Mouse (Mus musculus): ENCODE measurements at regions not wholly inside any gene's neighbourhood (a gene's known extent, or its start where the extent isn't known, plus 50 kb on each side); places are given as distances from the start of the nearest gene placed in this dataset.

DNA sequence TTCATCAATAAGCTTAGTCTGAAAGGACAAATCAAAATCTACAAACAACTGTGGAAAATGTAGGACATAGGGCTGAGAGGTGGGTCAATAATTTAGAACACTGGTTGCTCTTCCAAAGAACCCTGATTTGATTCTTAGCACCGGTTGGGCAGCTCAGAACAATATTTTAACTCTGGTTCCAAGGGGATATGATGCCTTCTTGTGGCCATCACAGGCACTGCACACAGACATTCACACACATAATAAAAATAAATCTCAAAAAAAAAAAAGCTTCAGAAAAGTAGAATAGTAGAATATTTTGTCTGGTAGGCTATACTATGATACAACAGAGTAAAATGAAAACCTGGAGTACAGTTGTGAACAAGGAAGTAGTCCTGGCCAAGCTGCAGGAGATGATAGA is 200.8 kb downstream of the Efcab1 start:
- Histone ChIP-seq H3K9me3 (replicated peaks; ENCODE audit: insufficient read depth, low read length) (no peaks in the 10 kb centered on the region), H3K4me3 (ENCODE audit: control insufficient read depth in 1 of 2, insufficient read depth in 1 of 2, low read depth in 2 of 2, low read length in 2 of 2) (no peak overlapping the region), H3K36me3 (ENCODE audit: control insufficient read depth in 1 of 2, insufficient read depth in 2 of 2, low read length in 2 of 2) (no peaks in the 10 kb centered on the region), H3K27ac (ENCODE audit: control insufficient read depth, low read depth, low read length) (no peak overlapping the region), H3K79me2 (ENCODE audit: control insufficient read depth, insufficient read depth, low read length, poor library complexity) (no peaks in the 10 kb centered on the region), H3K4me1 (ENCODE audit: control insufficient read depth in 1 of 2, insufficient read depth in 2 of 2, low read length in 2 of 2) (no peaks in the 10 kb centered on the region), H3K27me3 (ENCODE audit: control insufficient read depth in 1 of 2, insufficient read depth in 2 of 2, low read length in 2 of 2) (no peaks in the 10 kb centered on the region; a peak in 1 of 4 replicates), H3K9ac (ENCODE audit: control insufficient read depth, low read depth, low read length, poor library complexity, severe bottlenecking) (no peak overlapping the region)
- no peak for DNase-seq (ENCODE audit: low read depth, low spot score)
- TF ChIP-seq JUND (IDR thresholded peaks at IDR 0.05; ENCODE audit: low read depth, low read length) (no peak), RAD21 (IDR thresholded peaks at IDR 0.05; ENCODE audit: low read depth, low read length) (peak; percentile 13), CTCF (IDR thresholded peaks at IDR 0.05 in 2 of 3, conservative IDR thresholded peaks at IDR 0.05 in 1 of 3; ENCODE audit: control insufficient read depth in 1 of 3, insufficient read depth in 1 of 3, low read depth in 2 of 3, low read length in 3 of 3, poor library complexity in 1 of 3, severe bottlenecking in 1 of 3) (peak in 1 of 3 experiments; percentile 13; a peak in 1 of 6 replicates), NRF1 (IDR thresholded peaks at IDR 0.05; ENCODE audit: insufficient read depth, low read depth, low read length, poor library complexity, severe bottlenecking) (no peak), EP300 (IDR thresholded peaks at IDR 0.05; ENCODE audit: low read depth in 1 of 2, low read length in 2 of 2) (no peak), ZKSCAN1 (IDR thresholded peaks at IDR 0.05; ENCODE audit: low read depth, low read length) (no peak)

DNA sequence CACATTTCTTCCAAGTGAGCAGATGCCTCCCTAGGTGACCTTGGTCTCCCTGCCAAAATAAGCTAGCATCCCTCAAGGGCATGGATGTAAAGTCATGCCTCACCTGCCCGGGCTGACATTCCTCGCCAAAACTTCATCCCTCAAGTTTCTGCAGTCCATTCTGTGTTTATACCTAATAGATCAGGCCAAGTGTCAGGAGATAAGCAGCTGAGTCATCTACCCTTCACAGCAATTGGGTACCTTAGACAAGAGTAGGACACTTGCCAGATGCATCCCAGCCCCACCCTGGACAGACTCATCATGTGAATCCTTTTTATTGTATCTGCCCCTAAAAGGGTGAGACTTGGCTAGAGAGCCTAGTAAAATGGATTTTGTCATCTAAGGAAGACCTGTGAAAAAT is 204.1 kb upstream of the Gm21897 start:
- Histone ChIP-seq H3K4me3 (ENCODE audit: control insufficient read depth in 1 of 2, insufficient read depth in 1 of 2, low read depth in 2 of 2, low read length in 2 of 2) (no peak overlapping the region), H3K9me3 (replicated peaks; ENCODE audit: insufficient read depth, low read length) (no peaks in the 10 kb centered on the region), H3K4me1 (ENCODE audit: control insufficient read depth in 1 of 2, insufficient read depth in 2 of 2, low read length in 2 of 2) (no peaks in the 10 kb centered on the region), H3K79me2 (ENCODE audit: control insufficient read depth, insufficient read depth, low read length, poor library complexity) (no peaks in the 10 kb centered on the region), H3K27me3 (ENCODE audit: control insufficient read depth in 1 of 2, insufficient read depth in 2 of 2, low read length in 2 of 2) (no peaks in the 10 kb centered on the region), H3K9ac (ENCODE audit: control insufficient read depth, low read depth, low read length, poor library complexity, severe bottlenecking) (no peak overlapping the region), H3K27ac (ENCODE audit: control insufficient read depth, low read depth, low read length) (no peak overlapping the region), H3K36me3 (ENCODE audit: control insufficient read depth in 1 of 2, insufficient read depth in 2 of 2, low read length in 2 of 2) (no peaks in the 10 kb centered on the region)
- no peak for DNase-seq (ENCODE audit: low read depth, low spot score)
- TF ChIP-seq POLR2AphosphoS5 (IDR thresholded peaks at IDR 0.05; ENCODE audit: borderline replicate concordance, low read depth, low read length) (no peak), POLR2A (IDR thresholded peaks at IDR 0.05; ENCODE audit: control insufficient read depth in 1 of 2, insufficient read depth in 1 of 2, low read depth in 1 of 2, low read length in 2 of 2, poor library complexity in 1 of 2) (no peak), USF1 (IDR thresholded peaks at IDR 0.05; ENCODE audit: low read depth, low read length) (no peak), CTCF (IDR thresholded peaks at IDR 0.05 in 2 of 3, conservative IDR thresholded peaks at IDR 0.05 in 1 of 3; ENCODE audit: control insufficient read depth in 1 of 3, insufficient read depth in 1 of 3, low read depth in 2 of 3, low read length in 3 of 3, poor library complexity in 1 of 3, severe bottlenecking in 1 of 3) (no peak), KAT2A (conservative IDR thresholded peaks at IDR 0.05; ENCODE audit: low read depth, low read length) (no peak)

GRCm38 (mm10) chr16:15113989-15114556 is 203.2 kb upstream of the Gm21897 start:
- H3K4me3 ChIP-seq (ENCODE audit: control insufficient read depth in 1 of 2, insufficient read depth in 1 of 2, low read depth in 2 of 2, low read length in 2 of 2): no peak overlapping the region
- H3K9me3 ChIP-seq (replicated peaks; ENCODE audit: insufficient read depth, low read length): no peaks in the 10 kb centered on the region
- TF ChIP-seq NELFE (IDR thresholded peaks at IDR 0.05; ENCODE audit: low read depth, low read length) (no peak), CHD2 (IDR thresholded peaks at IDR 0.05; ENCODE audit: low read length) (no peak), UBTF (IDR thresholded peaks at IDR 0.05; ENCODE audit: borderline replicate concordance, insufficient read depth, low read depth, low read length) (no peak), ZMIZ1 (IDR thresholded peaks at IDR 0.05; ENCODE audit: low read depth, low read length) (no peak), TAL1 (IDR thresholded peaks at IDR 0.05; ENCODE audit: low read length) (no peak), USF1 (IDR thresholded peaks at IDR 0.05; ENCODE audit: low read depth, low read length) (no peak), MYC (IDR thresholded peaks at IDR 0.05; ENCODE audit: low read depth, low read length) (no peak), TCF12 (IDR thresholded peaks at IDR 0.05; ENCODE audit: low read depth, low read length) (no peak), ZC3H11A (IDR thresholded peaks at IDR 0.05; ENCODE audit: low read depth, low read length) (no peak), MAZ (IDR thresholded peaks at IDR 0.05; ENCODE audit: low read depth, low read length) (no peak), HCFC1 (IDR thresholded peaks at IDR 0.05; ENCODE audit: low read depth, low read length) (no peak), ZNF384 (IDR thresholded peaks at IDR 0.05; ENCODE audit: low read depth, low read length) (no peak), POLR2AphosphoS5 (IDR thresholded peaks at IDR 0.05; ENCODE audit: borderline replicate concordance, low read depth, low read length) (no peak), CHD1 (IDR thresholded peaks at IDR 0.05; ENCODE audit: low read depth, low read length) (no peak), POLR2AphosphoS2 (IDR thresholded peaks at IDR 0.05; ENCODE audit: low read length) (no peak), ZKSCAN1 (IDR thresholded peaks at IDR 0.05; ENCODE audit: low read depth, low read length) (no peak), GABPA (IDR thresholded peaks at IDR 0.05; ENCODE audit: low read depth, low read length) (no peak), CTCF (IDR thresholded peaks at IDR 0.05 in 2 of 3, conservative IDR thresholded peaks at IDR 0.05 in 1 of 3; ENCODE audit: control insufficient read depth in 1 of 3, insufficient read depth in 1 of 3, low read depth in 2 of 3, low read length in 3 of 3, poor library complexity in 1 of 3, severe bottlenecking in 1 of 3) (no peak), MAX (IDR thresholded peaks at IDR 0.05; ENCODE audit: low read length) (no peak)
- no peak overlapping the region for H3K27ac ChIP-seq (ENCODE audit: control insufficient read depth, low read depth, low read length)
- DNase-seq (ENCODE audit: low read depth, low spot score): no peak
- no peaks in the 10 kb centered on the region for H3K4me1 ChIP-seq (ENCODE audit: control insufficient read depth in 1 of 2, insufficient read depth in 2 of 2, low read length in 2 of 2)
- H3K79me2 ChIP-seq (ENCODE audit: control insufficient read depth, insufficient read depth, low read length, poor library complexity): no peaks in the 10 kb centered on the region
- no peak overlapping the region for H3K9ac ChIP-seq (ENCODE audit: control insufficient read depth, low read depth, low read length, poor library complexity, severe bottlenecking)
- no peaks in the 10 kb centered on the region for H3K36me3 ChIP-seq (ENCODE audit: control insufficient read depth in 1 of 2, insufficient read depth in 2 of 2, low read length in 2 of 2)
- no peaks in the 10 kb centered on the region for H3K27me3 ChIP-seq (ENCODE audit: control insufficient read depth in 1 of 2, insufficient read depth in 2 of 2, low read length in 2 of 2)
